Mouse (Mus musculus) kidney, postnatal 4 days (tissue): ENCODE data around the gene Pak2.
"Not testable (repeated sequence)": the region's sequence is repeated elsewhere in the genome, so short reads cannot be mapped to it uniquely, and the experiment has no call there.

Source experiments
- DNase-seq, 2 experiments: peaks; one replicate each; pipeline ENCODE4 v3.0.0; 2021; ENCODE audit warnings: mixed read lengths in 2 of 2

Gene Pak2

GRCm38 (mm10) chr16:32087629-32088443, 8.7 kb upstream of the Pak2 start:
- DNase-seq = peak; percentile 55 to 71

DNA sequence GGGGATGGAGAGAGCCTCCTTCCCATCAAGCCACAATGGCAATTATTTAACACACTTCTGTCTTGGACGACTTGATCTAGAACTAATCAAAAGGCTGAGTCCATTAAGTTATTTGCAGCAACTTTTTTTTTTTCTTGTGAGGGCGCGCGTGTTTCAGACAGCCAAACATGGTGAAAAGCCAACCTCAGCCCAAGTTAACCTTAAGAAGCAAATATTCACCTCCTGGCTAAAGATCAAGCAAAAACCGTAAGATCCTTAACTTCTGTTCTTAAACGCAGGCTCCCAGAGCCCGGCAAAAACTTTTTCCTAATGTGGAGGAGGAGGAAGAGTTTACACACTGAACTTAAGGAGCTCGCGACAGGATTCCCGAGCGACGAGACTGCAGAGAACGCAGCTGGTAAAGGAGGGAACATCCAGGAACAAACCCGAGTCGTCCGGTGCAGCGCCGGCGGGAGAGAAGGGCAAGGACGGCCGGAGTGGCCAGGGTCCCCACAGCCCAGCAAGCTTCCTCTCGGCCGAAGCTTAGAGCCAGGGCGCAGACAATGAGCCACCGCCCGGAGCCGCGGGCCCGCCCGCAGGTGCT, 643 bp downstream of the Pak2 start:
- no peak for DNase-seq

DNA sequence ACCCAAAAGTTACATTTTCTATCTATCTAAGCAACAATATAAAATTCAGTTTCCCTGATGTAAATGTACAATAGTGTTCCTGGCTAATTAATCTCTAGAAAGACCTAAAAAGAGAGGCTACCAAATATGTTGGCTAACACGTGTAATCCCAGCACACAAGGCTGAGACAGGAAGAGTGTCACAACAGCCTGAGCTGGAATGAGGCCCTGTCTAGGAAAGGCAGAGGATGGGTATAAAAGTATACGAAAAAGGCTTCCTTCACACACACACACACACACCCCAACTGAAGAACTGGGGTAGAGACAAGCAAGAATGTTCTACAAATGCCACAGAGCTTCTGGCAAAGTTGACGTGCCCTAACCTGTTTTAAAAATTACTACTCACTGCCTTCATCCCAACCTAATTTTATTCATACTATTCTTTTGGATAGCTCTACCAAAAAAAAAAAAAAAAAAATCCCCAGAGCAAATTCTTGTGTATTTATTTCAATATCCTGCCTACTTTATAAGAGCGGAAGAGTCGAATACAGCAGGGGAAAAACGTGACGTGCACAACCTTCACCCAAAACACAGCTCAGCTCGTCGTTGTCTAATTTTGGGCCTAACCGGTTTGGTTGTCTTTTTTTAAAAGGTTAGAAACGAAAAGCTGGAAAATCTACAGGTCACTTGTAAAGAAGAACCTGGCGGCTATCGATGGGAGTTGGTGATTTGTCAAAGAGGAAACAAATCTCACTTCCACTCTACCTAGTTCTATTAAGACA, 1.3 kb downstream of the Pak2 start:
- no peak for DNase-seq

DNA sequence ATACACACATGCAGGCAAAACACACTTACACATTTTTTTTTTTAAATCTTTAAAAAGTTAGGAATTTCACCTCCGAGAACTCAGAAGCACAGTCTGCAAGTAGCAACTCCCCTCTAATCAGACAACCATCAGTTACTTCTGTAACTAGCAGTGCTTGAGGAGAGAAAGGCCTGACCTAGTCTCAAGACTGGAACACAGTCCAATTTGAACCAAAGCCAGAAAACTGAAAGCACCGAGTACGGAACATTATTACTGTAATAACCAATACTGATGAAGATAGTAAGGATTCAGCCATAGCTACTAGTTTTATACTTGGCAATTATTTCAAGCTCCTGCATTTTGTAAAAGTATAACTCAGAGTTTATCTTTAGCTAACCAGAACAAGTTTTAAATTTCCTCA, 2.7 kb downstream of the Pak2 start:
- DNase-seq = no peak

GRCm38 (mm10) chr16:32075762-32076161, 3.4 kb downstream of the Pak2 start:
- DNase-seq = no peak

- DNase-seq = not testable (repeated sequence)
Measured at GRCm38 (mm10) chr16:32070070-32070469, 9.1 kb downstream of the Pak2 start.

- peak in 1 of 2 experiments; percentile 19 for DNase-seq
Measured at GRCm38 (mm10) chr16:32068389-32069300, 10.5 kb downstream of the Pak2 start.

DNA sequence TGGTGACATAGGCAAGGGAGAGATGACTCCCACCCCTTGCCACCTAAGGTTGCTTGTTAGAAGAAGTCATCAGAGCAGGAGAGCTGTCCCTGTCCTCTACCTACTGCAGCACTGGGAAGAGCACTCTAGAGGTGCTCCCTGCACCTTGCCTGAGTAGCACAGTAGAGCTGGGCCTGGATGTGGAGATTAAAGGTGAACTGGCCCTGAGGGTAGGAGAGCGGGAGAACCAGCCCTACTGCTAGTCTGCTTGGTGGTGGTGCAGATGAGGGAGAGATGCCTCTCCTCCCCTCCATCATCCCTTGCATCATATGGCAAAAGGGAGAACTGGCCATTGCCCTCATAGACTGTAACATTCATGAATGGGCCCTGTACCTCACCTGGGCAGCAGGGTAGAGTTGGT, 12.2 kb downstream of the Pak2 start:
- DNase-seq = no peak

GRCm38 (mm10) chr16:32063900-32064299, 15.2 kb downstream of the Pak2 start:
- DNase-seq = no peak

GRCm38 (mm10) chr16:32062226-32062625, 16.9 kb downstream of the Pak2 start:
- no peak for DNase-seq

- no peak for DNase-seq
Measured at GRCm38 (mm10) chr16:32059840-32060523, 19.2 kb downstream of the Pak2 start.

- no peak for DNase-seq
Measured at GRCm38 (mm10) chr16:32058817-32059216, 20.3 kb downstream of the Pak2 start.

DNA sequence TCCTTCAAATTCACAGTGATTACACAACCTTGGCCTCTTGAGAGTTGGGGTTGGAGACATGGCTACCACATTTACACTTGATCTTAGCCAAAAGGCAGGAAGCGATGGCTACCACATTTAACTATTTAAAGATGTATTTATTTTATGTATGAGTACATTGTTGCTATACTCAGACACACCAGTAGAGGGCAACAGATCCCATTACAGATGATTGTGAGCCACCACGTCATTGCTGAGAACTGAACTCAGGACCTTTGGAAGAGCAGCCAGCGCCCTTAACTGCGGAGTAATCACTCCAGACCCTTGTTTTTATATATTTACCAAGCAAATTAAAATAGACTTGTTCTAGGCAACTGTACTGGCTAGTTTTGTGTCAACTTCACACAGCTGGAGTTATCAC, 36.8 kb downstream of the Pak2 start:
- no peak for DNase-seq

GRCm38 (mm10) chr16:32019678-32020077, 59.5 kb downstream of the Pak2 start:
- DNase-seq = no peak

DNA sequence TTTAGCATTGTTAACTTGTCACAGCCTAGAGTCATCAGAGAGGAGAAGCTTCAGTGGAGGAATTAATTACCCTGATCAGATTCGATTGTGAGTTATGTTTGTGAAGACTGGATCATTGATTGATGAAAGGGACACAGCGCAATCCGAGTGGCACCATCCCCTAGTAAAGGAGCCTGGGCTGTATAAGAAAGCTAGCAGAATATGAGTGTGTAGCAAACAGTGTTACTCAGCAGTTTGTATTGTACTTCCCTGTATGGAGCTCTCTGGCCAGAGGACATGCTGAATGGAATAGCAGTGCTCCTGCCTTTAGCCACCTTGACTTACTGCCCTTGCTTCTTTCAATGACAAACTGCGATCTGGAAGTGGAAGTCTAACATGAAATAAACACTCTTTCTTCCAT, 68.8 kb downstream of the Pak2 start:
- DNase-seq = no peak

DNA sequence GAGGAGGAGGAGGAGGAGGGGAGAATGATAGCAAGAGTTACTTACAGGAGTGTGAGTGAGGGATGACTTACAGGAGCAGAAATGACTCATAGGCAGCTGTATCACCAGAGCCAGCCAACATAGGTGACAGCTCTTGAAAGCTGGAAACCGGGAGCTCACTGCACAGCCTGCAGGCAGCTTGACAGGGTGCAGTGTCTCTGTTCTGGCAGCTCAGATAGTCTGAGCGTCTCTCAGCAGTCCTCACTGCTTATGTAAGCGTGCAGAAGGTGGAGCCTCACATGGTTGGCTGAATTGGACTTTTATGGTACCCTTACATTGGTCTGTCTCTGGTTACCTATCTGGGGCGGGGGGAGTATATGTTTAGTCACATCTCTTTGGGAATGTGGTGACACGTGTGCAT, 69.2 kb downstream of the Pak2 start:
- peak in 1 of 2 experiments; percentile 15 for DNase-seq

DNA sequence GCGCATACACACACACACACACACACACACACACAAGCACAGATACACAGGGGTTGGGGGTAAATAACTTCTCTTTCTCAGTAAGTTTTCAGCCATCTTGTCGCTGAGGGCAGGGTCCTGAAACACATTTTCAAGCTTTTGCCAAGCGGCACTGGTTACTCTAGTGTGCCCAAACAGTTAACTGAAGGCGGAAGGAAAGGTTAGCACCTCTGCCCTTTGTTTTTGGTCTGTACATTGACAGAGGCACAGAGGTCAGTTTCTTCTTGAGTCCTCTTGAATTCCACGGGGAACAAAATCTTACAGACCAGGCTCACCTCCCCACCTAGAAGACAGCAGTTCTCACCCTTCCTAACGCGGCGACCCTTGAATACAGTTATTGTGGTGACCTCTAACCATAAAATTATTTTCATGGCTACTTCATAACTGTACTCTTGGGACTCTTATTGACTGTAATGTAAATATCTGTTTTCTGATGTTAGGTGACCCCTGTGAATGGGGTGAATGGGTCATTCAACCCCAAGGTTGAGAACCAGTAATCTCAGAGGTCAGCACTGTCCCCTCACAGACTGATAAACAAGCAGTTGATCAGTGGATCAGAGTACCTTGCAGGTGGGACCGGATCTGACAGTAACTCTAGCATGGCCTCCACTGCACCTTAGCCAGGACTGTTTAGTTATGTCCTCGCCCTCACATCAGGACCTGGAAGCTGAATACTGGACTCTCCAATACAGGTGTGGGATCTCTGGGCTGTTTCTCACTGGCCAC, 70.4 kb downstream of the Pak2 start:
- no peak for DNase-seq

DNA sequence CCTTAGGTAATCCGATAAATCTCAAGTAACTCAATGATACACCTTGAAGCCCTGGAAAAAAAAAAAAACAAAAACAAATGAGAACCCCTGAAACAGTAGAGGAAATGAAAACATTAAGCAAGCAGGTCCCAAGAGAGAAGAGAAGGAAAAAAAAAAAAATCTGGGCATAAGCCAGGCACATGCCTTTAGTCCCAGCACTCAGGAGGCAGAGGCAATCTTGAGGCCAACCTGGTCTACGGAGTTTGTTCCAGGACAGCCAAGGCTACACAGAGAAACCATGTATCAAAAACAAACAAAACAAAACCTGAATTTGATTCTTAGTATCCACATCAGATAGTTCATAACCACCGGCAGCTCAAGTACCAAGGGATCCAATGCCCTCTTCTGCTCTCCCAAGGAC, 74.4 kb downstream of the Pak2 start:
- no peak for DNase-seq

DNA sequence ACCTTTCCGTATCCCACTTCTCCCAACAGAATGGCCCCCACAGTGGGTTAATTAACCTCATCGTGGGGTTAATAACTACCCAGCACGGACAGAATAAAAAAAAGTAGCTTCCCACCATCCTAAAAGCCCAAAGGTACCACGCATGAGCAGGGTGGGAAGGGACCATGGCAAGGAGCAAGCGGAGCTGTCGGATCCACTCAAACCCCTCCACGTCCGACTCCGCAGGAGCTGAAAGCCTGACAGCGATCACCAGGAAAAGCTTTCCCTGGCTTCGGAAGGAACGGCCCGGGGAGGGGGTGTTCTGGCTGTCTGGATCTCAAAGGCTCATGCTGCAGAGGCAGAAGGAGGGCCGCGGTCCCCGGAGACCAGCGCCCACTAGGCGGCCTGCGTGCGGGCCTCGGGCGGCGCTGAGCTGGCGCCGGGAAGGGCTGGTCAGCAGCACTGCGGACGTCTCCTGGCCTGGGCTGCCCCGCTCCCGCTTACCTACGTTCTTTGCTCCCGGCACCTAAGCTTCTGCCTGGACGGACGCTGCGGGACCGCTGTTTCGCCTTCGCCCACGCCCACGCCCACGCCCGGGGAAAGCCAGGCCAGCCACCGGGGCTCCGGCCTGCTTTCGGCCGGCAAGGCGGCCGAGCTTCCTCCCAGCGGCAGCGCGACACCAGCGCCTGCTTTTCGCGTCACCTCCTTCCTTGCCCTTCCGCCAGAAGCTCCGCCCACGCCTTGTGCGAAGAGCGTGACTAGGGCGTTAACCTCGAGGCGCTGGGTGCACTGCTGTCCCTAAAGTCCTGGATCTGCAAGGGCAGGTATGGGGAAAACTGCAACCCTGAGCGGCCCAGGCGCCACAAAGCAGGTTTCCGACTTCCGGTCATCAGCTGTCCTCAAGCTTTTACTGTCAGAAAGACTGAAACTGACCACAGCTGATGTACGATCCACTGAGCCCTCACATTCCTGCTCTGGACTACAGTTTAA, 76.3 kb downstream of the Pak2 start, which contains the start of gene Senp5:
Gene Senp5, minus strand, starts transcription at position 779 of the 969 bp plus-strand sequence.
- DNase-seq = peak; percentile 94 to 96

DNA sequence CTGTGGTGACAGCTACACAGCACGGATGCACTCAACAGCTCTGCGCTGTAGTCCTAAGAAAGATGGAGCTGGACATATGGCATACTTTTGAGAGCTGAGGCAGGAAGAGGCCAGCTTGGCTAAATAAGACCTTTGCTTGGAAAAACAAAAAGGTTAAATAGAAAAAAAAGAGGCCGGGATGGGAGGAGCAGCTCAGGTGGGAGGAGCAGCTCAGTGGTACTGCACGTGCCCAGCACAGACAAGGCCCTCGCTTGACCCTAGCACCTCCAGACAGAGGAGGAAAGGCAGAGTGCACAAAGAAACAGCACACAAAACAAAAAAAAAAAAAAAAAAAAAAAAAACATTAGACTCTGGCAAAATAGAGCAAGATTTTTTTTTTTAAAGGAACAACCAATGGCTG, 82.8 kb downstream of the Pak2 start:
- no peak for DNase-seq
